Mouse (Mus musculus) forebrain, embryonic 14.5 days (tissue): ENCODE results near the gene Dpm3. TPM values are rescaled to one million over a fixed set of nuclear protein-coding genes. Genes with fewer than 3 reads are reported as not detected.

Source experiments
- ATAC-seq: fragments of 200-750 bp; cut with Nextera tagmentation; 2 replicates; pipeline ENCODE4 v1.8.0; 2017; ENCODE audit warnings: mild to moderate bottlenecking, moderate library complexity
- DNase-seq: peaks from one replicate; pipeline ENCODE4 v3.0.0-alpha.2; 2015; ENCODE audit warnings: low spot score
- H3K27ac ChIP-seq: fragments of 300-500 bp; sonication (generic); 2 replicates; pipeline ENCODE4 v1.5.1; 2014; ENCODE audit warnings: low read depth, mild to moderate bottlenecking, control low read depth, low read length, moderate library complexity
- H3K27me3 ChIP-seq: fragments of 300-500 bp; sonication (generic); replicated peaks from 2 replicates; pipeline ENCODE4 v1.6.1; 2014; ENCODE audit warnings: low read length, control low read depth, mixed read lengths; ENCODE audit not compliant: control insufficient read depth, insufficient read depth
- H3K36me3 ChIP-seq: fragments of 300-500 bp; sonication (generic); 2 replicates; pipeline ENCODE4 v1.6.1; 2014; ENCODE audit warnings: low read length, control low read depth; ENCODE audit not compliant: control insufficient read depth, insufficient read depth
- H3K4me1 ChIP-seq: fragments of 300-500 bp; sonication (generic); 2 replicates; pipeline ENCODE4 v1.6.1; 2014; ENCODE audit warnings: antibody characterized with exemption, low read length, control low read depth; ENCODE audit not compliant: control insufficient read depth, insufficient read depth
- H3K4me2 ChIP-seq: fragments of 300-500 bp; sonication (generic); 2 replicates; pipeline ENCODE4 v1.6.1; 2014; ENCODE audit warnings: mild to moderate bottlenecking, control low read depth, low read length
- H3K4me3 ChIP-seq: fragments of 300-500 bp; sonication (generic); 2 replicates; pipeline ENCODE4 v1.5.1; 2014; ENCODE audit warnings: low read depth, low read length, control low read depth
- H3K9ac ChIP-seq: fragments of 300-500 bp; sonication (generic); 2 replicates; pipeline ENCODE4 v1.6.1; 2014; ENCODE audit warnings: mild to moderate bottlenecking, low read length, control low read depth, moderate library complexity
- H3K9me3 ChIP-seq: fragments of 300-500 bp; sonication (generic); replicated peaks from 2 replicates; pipeline ENCODE4 v1.6.1; 2016; ENCODE audit warnings: low read length, control low read depth, mixed read lengths; ENCODE audit not compliant: control insufficient read depth
- WGBS: fragments of 180-500 bp; shearing (Covaris S2); extraction: QIAGEN DNeasy Blood & Tissue Kit; methylation state at CpG from one replicate; pipeline ENCODE4 v1.1.7; 2014; 5-methylcytosine and 5-hydroxymethylcytosine counted together
- polyA plus RNA-seq: library from polyadenylated mRNA; unstranded; fragments of >200 nt; fragmentation: Nextera tagmentation; extraction: Ambion mirVana; gene quantifications from 2 replicates; pipeline ENCODE4 v1.2.1, GENCODE M21; 2014

Dpm3 gene
- polyA plus RNA-seq, 1 experiment from 2014 or later = 112 TPM

DNA sequence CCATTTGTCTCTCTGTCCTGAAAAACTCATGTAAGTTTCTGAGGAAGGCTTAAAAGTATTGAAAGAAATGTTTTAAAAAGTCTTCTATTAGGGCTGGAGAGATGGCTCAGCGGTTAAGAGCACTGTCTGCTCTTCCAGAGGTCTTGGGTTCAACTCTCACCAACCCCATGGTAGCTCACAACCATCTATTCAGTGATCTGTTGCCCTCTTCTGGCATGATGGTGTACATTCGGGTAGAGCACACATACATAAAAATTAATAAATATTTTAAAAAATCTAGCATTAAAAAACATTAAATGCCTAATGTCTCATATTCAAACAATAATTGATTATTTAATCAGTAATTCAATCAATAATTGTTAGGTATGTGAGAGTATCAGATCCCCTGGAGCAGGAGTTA, 41.4 kb downstream of the Dpm3 start:
- 62% methylated on average over 2 of the region's 2 CpGs for WGBS
- DNase-seq = no peak
- Histone ChIP-seq H3K36me3 (no peaks in the 10 kb centered on the region), H3K9me3 (no peaks in the 10 kb centered on the region), H3K9ac (no peak overlapping the region), H3K27ac (no peak overlapping the region), H3K4me1 (no peaks in the 10 kb centered on the region), H3K27me3 (0 out of 2 replicates have a peak, but pooled peaks cover 2% of the 10 kb centered on the region), H3K4me2 (no peak overlapping the region), H3K4me3 (no peak overlapping the region)
- ATAC-seq = no peak

DNA sequence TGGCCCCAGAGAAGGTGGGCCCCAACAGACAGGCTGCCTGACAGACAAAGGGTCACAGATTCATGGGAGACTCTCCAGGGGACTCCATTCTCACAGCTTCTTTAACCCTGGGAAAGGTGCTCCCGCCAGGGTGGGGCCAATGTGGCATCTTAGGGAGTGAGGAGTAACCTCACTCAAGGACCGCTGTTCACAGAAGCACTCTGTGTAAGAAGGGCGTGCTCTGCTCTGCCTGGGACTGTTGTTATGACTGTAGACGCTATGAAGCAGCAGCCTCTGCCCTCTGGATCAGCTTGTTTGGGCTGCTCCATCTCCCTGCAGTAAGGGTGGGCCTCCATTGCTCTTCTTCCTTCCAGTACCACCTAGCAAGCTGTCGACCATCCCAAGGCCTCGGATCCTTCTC, 45.3 kb downstream of the Dpm3 start:
- Histone ChIP-seq H3K9ac (no peak overlapping the region), H3K9me3 (no peaks in the 10 kb centered on the region), H3K27ac (no peak overlapping the region), H3K36me3 (no peaks in the 10 kb centered on the region), H3K4me2 (no peak overlapping the region), H3K4me3 (no peak overlapping the region), H3K4me1 (no peaks in the 10 kb centered on the region), H3K27me3 (0 out of 2 replicates have a peak, but pooled peaks cover 2% of the 10 kb centered on the region)
- DNase-seq (no peak), ATAC-seq (no peak)
- 66% methylated on average over 6 of the region's 6 CpGs for WGBS

DNA sequence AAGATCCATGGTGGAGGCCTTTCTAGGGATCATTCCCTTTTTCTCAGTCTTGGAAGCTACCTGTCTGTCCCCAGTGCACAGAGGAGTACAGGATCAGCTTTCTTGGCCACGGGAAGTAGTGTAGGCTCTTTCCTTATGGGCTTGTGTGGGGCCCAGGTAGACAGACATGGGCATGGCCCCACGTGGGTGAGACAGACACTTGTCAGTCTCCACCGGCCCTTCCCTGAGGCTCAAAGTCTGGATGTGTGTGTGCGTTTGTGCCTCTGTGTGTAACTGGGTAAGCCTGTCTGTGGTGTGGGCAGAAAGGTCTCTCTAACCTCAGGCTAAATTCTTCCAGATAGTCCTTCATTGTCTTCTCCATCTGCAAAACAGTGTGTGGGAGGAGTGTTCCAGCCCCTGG, 45.9 kb downstream of the Dpm3 start:
- no peaks in the 10 kb centered on the region for H3K27me3 ChIP-seq
- H3K27ac ChIP-seq = no peak overlapping the region
- H3K4me3 ChIP-seq = no peak overlapping the region
- 70% methylated on average over 4 of the region's 4 CpGs for WGBS
- ATAC-seq = no peak
- no peak for DNase-seq
- no peaks in the 10 kb centered on the region for H3K36me3 ChIP-seq
- H3K9ac ChIP-seq = no peak overlapping the region
- H3K4me2 ChIP-seq = no peak overlapping the region
- no peaks in the 10 kb centered on the region for H3K4me1 ChIP-seq
- H3K9me3 ChIP-seq = no peaks in the 10 kb centered on the region

GRCm38 (mm10) chr3:89305551-89306325, 46.6 kb downstream of the Dpm3 start:
- 73% methylated on average over 8 of the region's 8 CpGs for WGBS
- no peak overlapping the region for H3K27ac ChIP-seq
- no peaks in the 10 kb centered on the region for H3K4me1 ChIP-seq
- no peak overlapping the region for H3K4me3 ChIP-seq
- no peak overlapping the region for H3K9ac ChIP-seq
- DNase-seq (no peak), ATAC-seq (no peak)
- no peaks in the 10 kb centered on the region for H3K36me3 ChIP-seq
- H3K9me3 ChIP-seq = no peaks in the 10 kb centered on the region
- H3K4me2 ChIP-seq = no peak overlapping the region
- no peaks in the 10 kb centered on the region for H3K27me3 ChIP-seq

GRCm38 (mm10) chr3:89308089-89308488, 48.9 kb downstream of the Dpm3 start:
- peak; percentile 80 for DNase-seq
- H3K27me3 ChIP-seq = no peaks in the 10 kb centered on the region
- H3K36me3 ChIP-seq = no peaks in the 10 kb centered on the region
- no peak overlapping the region for H3K9ac ChIP-seq
- no peak overlapping the region for H3K27ac ChIP-seq
- H3K4me2 ChIP-seq = no peak overlapping the region
- no peaks in the 10 kb centered on the region for H3K9me3 ChIP-seq
- WGBS = 3% methylated on average over 9 of the region's 9 CpGs
- peak; percentile 86 for ATAC-seq
- no peaks in the 10 kb centered on the region for H3K4me1 ChIP-seq
- H3K4me3 ChIP-seq = no peak overlapping the region

- DNase-seq (no peak), ATAC-seq (no peak)
- Histone ChIP-seq H3K36me3 (peaks cover 3% of the 10 kb centered on the region; the same call in 1 of the 2 replicates), H3K9ac (no peak overlapping the region), H3K27me3 (peaks cover 21% of the 10 kb centered on the region), H3K4me2 (no peak overlapping the region), H3K9me3 (no peaks in the 10 kb centered on the region), H3K27ac (no peak overlapping the region), H3K4me1 (peaks cover 17% of the 10 kb centered on the region), H3K4me3 (no peak overlapping the region)
- WGBS = 71% methylated on average over 5 of the region's 5 CpGs
Measured at GRCm38 (mm10) chr3:89314340-89314739, 55.2 kb downstream of the Dpm3 start.

- 32% methylated on average over 2 of the region's 2 CpGs for WGBS
- H3K4me1 ChIP-seq = peaks cover 21% of the 10 kb centered on the region
- peak overlapping the region; percentile 57 for H3K4me2 ChIP-seq
- H3K27ac ChIP-seq = no peak overlapping the region
- no peak overlapping the region for H3K9ac ChIP-seq
- peaks cover 25% of the 10 kb centered on the region for H3K27me3 ChIP-seq
- no peaks in the 10 kb centered on the region for H3K9me3 ChIP-seq
- H3K4me3 ChIP-seq = no peak overlapping the region
- peaks cover 3% of the 10 kb centered on the region; the same call in 1 of the 2 replicates for H3K36me3 ChIP-seq
- ATAC-seq (no peak), DNase-seq (no peak)
Measured at GRCm38 (mm10) chr3:89314791-89315190, 55.6 kb downstream of the Dpm3 start.

DNA sequence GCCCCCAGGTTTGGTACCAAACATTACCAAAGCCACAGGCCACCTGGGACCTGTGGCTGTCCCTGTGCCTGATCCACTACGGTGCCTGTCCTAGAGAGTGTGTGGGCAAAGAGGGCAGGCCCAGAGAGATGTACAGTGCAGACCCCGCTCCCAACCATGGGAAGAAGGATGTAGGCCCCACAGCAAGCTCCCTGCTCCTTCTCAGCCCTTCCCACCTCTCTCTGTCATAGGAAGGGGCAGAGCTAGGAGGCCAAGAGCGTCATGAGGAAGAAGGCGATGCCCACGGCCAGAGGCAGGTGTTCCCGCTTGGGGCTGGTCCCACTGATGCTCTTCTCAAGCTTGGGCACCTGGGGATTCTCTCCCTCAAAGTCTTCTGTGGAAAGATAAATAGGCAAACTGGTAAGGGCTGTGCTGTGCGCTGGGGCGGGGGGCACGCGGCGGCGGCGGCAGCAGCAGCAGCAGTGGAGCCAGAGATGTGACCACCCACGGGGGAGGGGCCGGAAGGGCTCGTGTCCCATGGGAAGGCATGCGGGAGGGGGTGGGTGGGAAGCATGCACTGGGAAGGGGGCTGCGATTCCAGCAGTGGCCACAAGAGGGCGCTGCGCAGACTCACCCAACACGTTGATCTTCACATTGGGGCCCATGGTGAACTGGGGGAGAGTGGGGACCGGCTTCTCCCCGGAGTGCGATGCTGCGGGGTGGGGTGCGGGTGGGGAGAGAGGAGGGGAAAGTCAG, 56.2 kb downstream of the Dpm3 start:
- H3K9ac ChIP-seq = peak overlapping the region; percentile 49
- H3K9me3 ChIP-seq = no peaks in the 10 kb centered on the region
- H3K36me3 ChIP-seq = peaks cover 3% of the 10 kb centered on the region; the same call in 1 of the 2 replicates
- H3K27me3 ChIP-seq = peaks cover 30% of the 10 kb centered on the region
- DNase-seq (peak; percentile 83), ATAC-seq (peak; percentile 38)
- WGBS = 6% methylated on average over 25 of the region's 26 CpGs
- H3K4me1 ChIP-seq = peaks cover 24% of the 10 kb centered on the region
- H3K27ac ChIP-seq = no peak overlapping the region
- peak overlapping the region; percentile 26 for H3K4me3 ChIP-seq
- H3K4me2 ChIP-seq = peak overlapping the region; percentile 57
